Mouse (Mus musculus): Measurements from ENCODE around the gene St6galnac4. TPM values are rescaled to one million over a fixed set of nuclear protein-coding genes. Genes with fewer than 3 reads are reported as not detected.

St6galnac4 gene
- total RNA-seq (2021), result 10 to 100 TPM; 48.8 to 55.1 TPM
- long read RNA-seq, experiment 1, transcript St6galnac4-204 (5 exons, 2,826 nt), result minor isoform, 26 of 128 reads
- long read RNA-seq, experiment 1, transcript St6galnac4-201 (6 exons, 3,626 nt), result major isoform, 90 of 128 reads
- long read RNA-seq, experiment 1, partial matches to known transcripts, result 4 of 128 reads
- long read RNA-seq, experiment 1, other reads (novel, unspliced or antisense), result 8 of 128 reads
- long read RNA-seq, experiment 2, transcript St6galnac4-204 (5 exons, 2,826 nt), result minor isoform, 31 of 149 reads
- long read RNA-seq, experiment 2, transcript St6galnac4-201 (6 exons, 3,626 nt), result major isoform, 101 of 149 reads
- long read RNA-seq, experiment 2, partial matches to known transcripts, result 6 of 149 reads
- long read RNA-seq, experiment 2, other reads (novel, unspliced or antisense), result 11 of 149 reads

DNA sequence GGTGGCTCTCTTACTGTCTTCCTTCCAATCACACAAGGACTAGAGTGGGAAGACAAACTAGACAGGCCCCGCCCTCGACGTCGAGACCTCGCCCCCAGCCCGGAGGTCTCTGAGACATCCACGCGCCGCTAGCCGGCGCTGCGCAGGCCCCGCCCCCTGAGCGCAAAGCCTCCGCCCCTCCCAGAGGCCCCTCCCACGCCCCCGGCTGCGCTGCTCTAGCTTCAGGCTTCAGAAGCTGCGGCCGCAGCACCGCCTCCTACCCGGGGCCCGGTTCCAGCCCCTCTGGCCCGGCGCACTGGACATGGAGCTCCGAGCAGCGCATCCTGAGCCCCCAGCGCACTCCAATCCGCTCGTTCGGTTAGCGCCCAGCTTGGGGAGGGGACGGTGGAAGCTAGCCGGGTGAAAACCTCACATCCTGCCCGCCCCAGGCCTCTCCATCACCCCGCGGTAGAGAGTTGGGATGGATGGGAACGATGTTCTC is at the start of gene St6galnac4:
Gene St6galnac4 (plus strand): TSS at position 225 of the 481 bp plus-strand sequence.
- peak; percentile 93 to 94 for DNase-seq (ENCODE audit: low spot score in 2 of 2)

DNA sequence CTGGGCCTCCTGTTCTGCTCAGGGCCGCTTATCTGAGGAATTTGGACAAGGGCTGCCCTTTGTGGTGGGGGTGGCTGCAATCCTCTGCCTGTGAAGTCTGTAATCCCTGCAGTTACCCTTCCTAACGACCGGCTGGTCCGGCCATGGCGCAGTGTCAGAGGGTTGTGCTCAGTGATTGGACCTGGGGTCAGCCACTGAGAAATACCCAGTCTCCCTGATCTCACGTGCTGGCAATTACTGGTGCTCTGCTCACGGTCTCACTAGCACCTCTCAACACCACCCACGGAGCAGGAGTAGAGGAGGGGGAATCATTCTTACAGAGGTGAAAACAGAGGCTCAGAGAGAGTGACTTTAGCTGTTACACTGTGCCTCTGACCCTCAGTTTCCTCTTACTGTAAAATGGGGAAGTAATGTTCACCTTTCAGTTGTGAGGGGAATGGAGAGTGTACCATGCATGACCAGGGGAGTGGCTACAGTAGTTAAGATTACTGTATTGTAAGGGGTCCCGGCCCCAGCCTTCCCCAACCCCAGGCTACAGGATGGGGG is 49.5 kb upstream of the St6galnac4 start:
- DNase-seq (ENCODE audit: low spot score in 2 of 2), result no peak

GRCm38 (mm10) chr2:32537941-32538340 is 49.0 kb upstream of the St6galnac4 start:
- DNase-seq (ENCODE audit: low spot score in 2 of 2), result no peak

DNA sequence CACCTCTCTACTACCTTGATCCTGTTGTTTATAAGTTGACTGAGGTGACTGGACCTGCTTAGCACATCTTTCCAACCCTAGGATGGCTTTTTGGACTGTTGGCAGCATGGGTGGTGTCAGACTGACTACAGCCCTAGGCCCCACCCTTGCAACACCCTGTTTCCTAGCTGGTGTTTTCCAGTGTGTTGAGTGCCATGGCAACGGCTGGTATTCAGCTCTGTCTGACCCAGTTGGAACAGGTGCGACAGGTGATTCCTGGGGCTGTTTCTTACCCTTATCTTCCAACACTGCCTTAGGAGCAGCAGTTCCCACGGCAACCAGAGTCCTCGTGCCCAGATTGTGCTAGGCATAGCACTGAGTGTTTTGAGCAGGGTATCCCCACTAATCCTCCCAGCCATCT is 48.4 kb upstream of the St6galnac4 start:
- no peak for DNase-seq (ENCODE audit: low spot score in 2 of 2)

DNA sequence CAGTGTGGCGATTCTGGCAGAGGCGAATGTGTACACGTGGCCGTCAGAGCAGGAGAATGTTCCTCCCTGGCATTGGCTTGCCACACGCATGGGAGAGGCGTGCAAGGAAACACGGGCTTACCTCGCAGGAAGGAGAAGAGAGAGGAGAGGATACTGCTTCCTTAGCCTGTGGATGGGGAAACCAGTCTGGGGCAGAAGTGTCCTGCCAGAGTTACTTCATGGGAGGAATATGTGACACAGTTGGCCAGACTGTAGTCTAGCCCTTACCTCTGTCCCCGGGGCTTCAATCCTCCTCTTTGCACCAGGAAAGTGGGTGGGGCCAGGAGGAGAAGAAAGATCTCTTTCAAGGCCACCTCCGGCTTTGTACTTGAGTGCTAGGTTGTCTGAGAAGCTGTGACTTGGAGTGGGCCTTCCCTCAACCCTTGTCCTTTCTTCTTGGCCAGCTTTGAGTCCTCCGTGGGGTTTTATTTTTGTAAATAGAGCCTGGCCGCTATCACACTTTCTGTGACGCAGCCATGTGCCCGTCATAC is 47.4 kb upstream of the St6galnac4 start:
- DNase-seq (ENCODE audit: low spot score in 2 of 2), result no peak

GRCm38 (mm10) chr2:32541333-32541908 is 45.5 kb upstream of the St6galnac4 start:
- DNase-seq (ENCODE audit: low spot score in 2 of 2), result no peak

- DNase-seq (ENCODE audit: low spot score in 2 of 2), result no peak
Observed at GRCm38 (mm10) chr2:32541986-32542573, 44.8 kb upstream of the St6galnac4 start.

DNA sequence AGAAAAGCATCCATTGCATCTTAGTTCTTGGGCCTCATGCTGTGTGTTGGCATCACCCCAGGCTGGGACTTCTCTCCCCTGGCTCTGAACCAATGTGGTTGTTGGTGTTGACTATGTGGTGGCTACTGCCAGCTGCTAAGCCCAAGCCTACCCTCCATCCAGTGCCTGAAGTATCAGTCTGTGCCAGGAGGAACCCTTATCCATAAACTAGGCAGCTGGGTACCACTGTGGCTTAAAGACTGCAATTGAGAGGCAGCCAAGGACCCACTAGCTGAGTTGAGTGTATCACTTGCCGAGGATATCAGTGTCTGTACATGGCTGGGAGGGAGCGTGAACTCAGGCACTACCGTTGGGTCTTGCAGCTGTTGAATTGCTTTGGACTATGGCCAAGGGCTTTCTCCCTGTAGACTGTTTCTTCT is 43.9 kb upstream of the St6galnac4 start:
- DNase-seq (ENCODE audit: low spot score in 2 of 2), result no peak

- DNase-seq (ENCODE audit: low spot score in 2 of 2), result no peak
Observed at GRCm38 (mm10) chr2:32546951-32547350, 39.9 kb upstream of the St6galnac4 start.

DNA sequence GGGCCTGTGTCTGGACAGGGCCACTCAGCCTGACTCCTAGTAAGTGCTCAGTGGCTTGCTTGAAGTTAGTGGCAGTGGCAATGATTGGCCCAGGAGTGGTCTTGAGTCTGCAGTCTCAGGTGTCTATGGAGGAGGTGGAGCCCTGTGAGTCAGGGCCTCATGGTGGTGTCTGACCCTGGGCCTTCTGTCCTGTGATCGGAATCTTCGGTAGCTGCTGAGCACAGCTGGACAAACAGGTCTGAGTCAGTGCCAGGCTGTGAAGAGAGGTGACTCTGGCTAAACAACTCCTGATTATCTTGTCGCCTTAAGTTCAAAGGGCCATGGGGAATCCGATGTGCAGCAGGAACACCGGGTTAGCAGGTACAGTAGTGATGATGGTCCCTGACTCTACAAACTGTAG is 39.5 kb upstream of the St6galnac4 start:
- DNase-seq (ENCODE audit: low spot score in 2 of 2), result no peak

- DNase-seq (ENCODE audit: low spot score in 2 of 2), result peak in 1 of 2 experiments; percentile 53
Observed at GRCm38 (mm10) chr2:32547964-32548739, 38.7 kb upstream of the St6galnac4 start.

DNA sequence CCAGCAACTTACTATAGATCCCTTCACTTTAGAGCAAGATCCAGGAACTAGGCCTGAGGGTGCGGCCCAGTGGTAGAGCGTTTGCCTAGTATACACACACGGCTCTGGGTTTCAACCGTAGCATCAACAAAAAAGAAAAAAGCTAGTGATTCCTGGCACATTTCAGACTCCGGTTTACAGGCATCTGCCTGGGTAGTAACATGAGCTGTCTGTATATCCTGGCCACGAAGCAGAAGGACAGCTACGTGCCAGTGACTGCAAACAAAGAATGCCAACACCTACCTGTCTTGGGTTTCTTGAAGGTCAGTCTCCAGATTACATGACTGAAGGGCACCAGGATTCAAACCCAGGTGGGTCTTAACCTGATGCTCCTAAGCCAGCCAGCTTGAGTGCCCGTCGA is 37.7 kb upstream of the St6galnac4 start:
- DNase-seq (ENCODE audit: low spot score in 2 of 2), result no peak

GRCm38 (mm10) chr2:32549764-32550163 is 37.1 kb upstream of the St6galnac4 start:
- peak; percentile 87 for DNase-seq (ENCODE audit: low spot score in 2 of 2)

DNA sequence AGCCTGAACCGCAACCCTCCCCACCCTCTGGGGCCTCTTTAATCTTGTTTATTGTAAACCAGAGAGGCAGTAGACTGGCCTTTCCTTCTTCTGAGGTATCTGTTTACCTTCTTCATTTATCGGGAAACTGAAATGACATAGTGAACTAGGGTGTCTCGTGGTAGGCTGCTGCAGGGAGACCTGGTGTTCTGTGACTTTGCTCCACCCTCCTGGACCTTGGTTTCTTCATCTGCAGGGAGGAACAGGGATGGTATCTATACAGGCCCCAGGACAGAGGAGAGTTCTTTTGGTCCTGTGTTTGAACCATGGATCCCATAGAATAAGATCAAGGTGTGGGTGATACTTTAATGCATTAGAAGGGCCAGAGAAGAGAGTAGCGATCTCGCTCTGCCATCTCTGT is 35.7 kb upstream of the St6galnac4 start:
- no peak for DNase-seq (ENCODE audit: low spot score in 2 of 2)

- DNase-seq (ENCODE audit: low spot score in 2 of 2), result no peak
Observed at GRCm38 (mm10) chr2:32553592-32554148, 33.2 kb upstream of the St6galnac4 start.

- DNase-seq (ENCODE audit: low spot score in 2 of 2), result no peak
Observed at GRCm38 (mm10) chr2:32555484-32555883, 31.4 kb upstream of the St6galnac4 start.

- no peak for DNase-seq (ENCODE audit: low spot score in 2 of 2)
Observed at GRCm38 (mm10) chr2:32556019-32556418, 30.9 kb upstream of the St6galnac4 start.

DNA sequence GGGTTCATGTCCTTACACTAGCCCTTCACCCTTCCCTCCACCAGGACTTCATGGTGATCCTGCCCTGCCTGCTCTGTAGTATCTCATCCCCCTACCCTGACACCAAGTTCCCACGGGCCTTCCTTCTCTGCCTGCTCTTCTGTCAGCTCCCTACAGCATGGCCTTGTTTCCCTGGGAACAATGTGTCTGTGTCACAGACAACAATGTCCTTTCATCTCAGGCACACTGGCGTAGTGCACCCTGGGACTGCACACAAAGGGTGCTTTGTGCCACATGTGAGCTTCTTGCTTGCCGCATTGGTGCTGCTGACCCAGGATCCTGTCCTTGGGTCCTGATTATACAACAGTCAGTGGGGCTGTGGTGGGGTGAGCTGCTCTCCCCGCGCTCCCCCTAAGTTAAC is 27.3 kb upstream of the St6galnac4 start:
- DNase-seq (ENCODE audit: low spot score in 2 of 2), result no peak

GRCm38 (mm10) chr2:32566536-32567063 is 20.3 kb upstream of the St6galnac4 start:
- peak in 1 of 2 experiments; percentile 66 for DNase-seq (ENCODE audit: low spot score in 2 of 2)

- DNase-seq (ENCODE audit: low spot score in 2 of 2), result no peak
Observed at GRCm38 (mm10) chr2:32568149-32568548, 18.7 kb upstream of the St6galnac4 start.
